Mouse (Mus musculus): ENCODE data around the gene Cmah. TPM values are rescaled to one million over a fixed set of nuclear protein-coding genes. Genes with fewer than 3 reads are reported as not detected.

Cmah gene
- polyA plus RNA-seq, 1 experiment from 2014 or later = 0.30 TPM

DNA sequence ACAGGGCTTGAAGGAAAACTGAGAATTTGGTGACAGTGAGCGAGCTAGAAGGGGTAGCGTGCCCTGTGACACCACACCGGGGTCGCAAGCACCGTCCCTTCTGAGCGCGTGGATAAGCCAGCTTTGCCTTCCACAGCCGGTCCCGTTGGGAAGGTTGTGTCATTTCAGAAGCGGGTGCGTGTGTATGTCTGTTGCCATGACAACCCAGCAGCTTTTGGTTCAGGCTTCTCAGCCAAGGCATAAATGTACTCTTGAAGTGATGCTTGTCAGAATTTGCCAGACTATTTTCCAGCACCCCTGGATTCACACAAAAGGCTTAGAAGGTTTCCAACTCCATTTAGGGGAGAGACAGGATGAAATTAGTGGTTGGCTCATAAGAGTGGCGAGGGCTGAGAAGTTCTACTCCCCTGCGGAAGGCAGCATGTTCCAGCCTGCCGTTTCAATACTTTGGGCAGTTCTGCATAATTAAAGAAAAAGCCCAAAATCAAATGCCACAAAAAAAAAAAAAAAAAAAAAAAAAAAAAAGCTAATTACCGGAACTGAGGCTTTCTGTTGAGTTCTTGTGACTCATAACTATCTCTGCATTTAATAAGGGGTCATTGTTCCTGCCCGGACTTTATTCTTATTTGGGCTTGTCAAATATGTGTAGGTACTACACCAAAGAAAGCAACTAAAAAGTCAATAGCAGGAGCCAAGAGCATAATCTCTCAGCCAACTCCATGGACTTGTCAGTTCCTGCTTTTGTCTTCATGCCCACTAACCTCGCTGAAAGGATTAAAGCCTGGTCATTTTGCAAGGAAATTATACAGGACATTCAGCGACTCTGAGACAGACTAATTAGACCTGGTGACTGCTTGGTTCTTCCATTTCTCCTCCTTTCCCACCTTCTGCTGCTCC, 194.5 kb downstream of the Cmah start:
- Histone ChIP-seq H3K27me3 (ENCODE audit: control insufficient read depth, insufficient read depth, low read length) (no peaks in the 10 kb centered on the region), H3K36me3 (ENCODE audit: control insufficient read depth, insufficient read depth, low read length) (no peaks in the 10 kb centered on the region), H3K27ac (replicated peaks in 1 of 2; ENCODE audit: control insufficient read depth in 1 of 2, insufficient read depth in 1 of 2, low read depth in 2 of 2, low read length in 2 of 2) (peak overlapping the region in 1 of 2 experiments; percentile 42; a peak in 1 of 4 replicates), H3K4me3 (ENCODE audit: control insufficient read depth in 1 of 2, insufficient read depth in 1 of 2, low read depth in 1 of 2, low read length in 2 of 2) (no peak overlapping the region), H3K4me2 (ENCODE audit: low read length) (no peak overlapping the region), H3K9ac (ENCODE audit: low read length) (no peak overlapping the region), H3K4me1 (ENCODE audit: control insufficient read depth in 2 of 2, insufficient read depth in 2 of 2, low read length in 2 of 2) (peaks cover 16 to 27% of the 10 kb centered on the region in 2 experiments), H3K9me3 (ENCODE audit: control insufficient read depth, low read length) (no peaks in the 10 kb centered on the region)
- ATAC-seq (ENCODE audit: insufficient number of reproducible peaks, insufficient read depth, low FRiP score, low read depth) = no peak
- 68% methylated on average over 18 of the region's 18 CpGs for WGBS

- no peaks in the 10 kb centered on the region for H3K9me3 ChIP-seq (ENCODE audit: control insufficient read depth, low read length)
- H3K27me3 ChIP-seq (ENCODE audit: control insufficient read depth, insufficient read depth, low read length) = no peaks in the 10 kb centered on the region
- no peak overlapping the region for H3K4me2 ChIP-seq (ENCODE audit: low read length)
- no peaks in the 10 kb centered on the region for H3K36me3 ChIP-seq (ENCODE audit: control insufficient read depth, insufficient read depth, low read length)
- ATAC-seq (ENCODE audit: insufficient number of reproducible peaks, insufficient read depth, low FRiP score, low read depth) = no peak
- WGBS = 83% methylated on average over 7 of the region's 7 CpGs
- no peak overlapping the region for H3K4me3 ChIP-seq (ENCODE audit: control insufficient read depth in 1 of 2, insufficient read depth in 1 of 2, low read depth in 1 of 2, low read length in 2 of 2)
- H3K27ac ChIP-seq (replicated peaks in 1 of 2; ENCODE audit: control insufficient read depth in 1 of 2, insufficient read depth in 1 of 2, low read depth in 2 of 2, low read length in 2 of 2) = no peak overlapping the region
- H3K9ac ChIP-seq (ENCODE audit: low read length) = no peak overlapping the region
- H3K4me1 ChIP-seq (ENCODE audit: control insufficient read depth in 2 of 2, insufficient read depth in 2 of 2, low read length in 2 of 2) = peaks cover 20 to 30% of the 10 kb centered on the region in 2 experiments
Measured at GRCm38 (mm10) chr13:24522343-24522837, 195.2 kb downstream of the Cmah start.

GRCm38 (mm10) chr13:24523587-24524221, 196.5 kb downstream of the Cmah start:
- H3K4me3 ChIP-seq (ENCODE audit: control insufficient read depth in 1 of 2, insufficient read depth in 1 of 2, low read depth in 1 of 2, low read length in 2 of 2) = no peak overlapping the region
- no peaks in the 10 kb centered on the region for H3K9me3 ChIP-seq (ENCODE audit: control insufficient read depth, low read length)
- H3K36me3 ChIP-seq (ENCODE audit: control insufficient read depth, insufficient read depth, low read length) = no peaks in the 10 kb centered on the region
- H3K4me2 ChIP-seq (ENCODE audit: low read length) = no peak overlapping the region
- peaks cover 20 to 30% of the 10 kb centered on the region in 2 experiments for H3K4me1 ChIP-seq (ENCODE audit: control insufficient read depth in 2 of 2, insufficient read depth in 2 of 2, low read length in 2 of 2)
- no peak for ATAC-seq (ENCODE audit: insufficient number of reproducible peaks, insufficient read depth, low FRiP score, low read depth)
- WGBS = 82% methylated on average over 4 of the region's 4 CpGs
- no peak overlapping the region for H3K27ac ChIP-seq (replicated peaks in 1 of 2; ENCODE audit: control insufficient read depth in 1 of 2, insufficient read depth in 1 of 2, low read depth in 2 of 2, low read length in 2 of 2)
- H3K9ac ChIP-seq (ENCODE audit: low read length) = no peak overlapping the region
- H3K27me3 ChIP-seq (ENCODE audit: control insufficient read depth, insufficient read depth, low read length) = no peaks in the 10 kb centered on the region

DNA sequence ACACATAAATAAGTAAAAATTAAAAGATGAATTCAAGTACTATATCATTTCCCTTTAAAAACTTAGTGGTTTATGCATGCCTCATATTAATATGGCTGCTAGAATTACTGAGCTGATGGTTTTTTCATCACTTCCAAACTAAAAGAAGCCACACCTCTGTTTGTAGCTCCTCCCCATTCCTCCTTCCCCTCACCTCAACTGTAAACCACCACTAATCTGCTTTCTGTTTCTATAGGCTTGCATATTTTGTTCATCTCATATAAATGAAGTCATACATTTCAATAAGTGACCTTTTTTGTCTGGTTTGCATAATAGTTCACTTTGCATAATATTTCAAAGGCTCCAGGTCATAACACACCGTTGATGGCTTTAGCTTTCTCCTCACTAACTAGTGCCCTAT, 197.3 kb downstream of the Cmah start:
- Histone ChIP-seq H3K4me2 (ENCODE audit: low read length) (no peak overlapping the region), H3K9me3 (ENCODE audit: control insufficient read depth, low read length) (no peaks in the 10 kb centered on the region), H3K36me3 (ENCODE audit: control insufficient read depth, insufficient read depth, low read length) (no peaks in the 10 kb centered on the region), H3K4me1 (ENCODE audit: control insufficient read depth in 2 of 2, insufficient read depth in 2 of 2, low read length in 2 of 2) (peaks cover 17 to 25% of the 10 kb centered on the region in 2 experiments), H3K27me3 (ENCODE audit: control insufficient read depth, insufficient read depth, low read length) (no peaks in the 10 kb centered on the region), H3K4me3 (ENCODE audit: control insufficient read depth in 1 of 2, insufficient read depth in 1 of 2, low read depth in 1 of 2, low read length in 2 of 2) (no peak overlapping the region), H3K9ac (ENCODE audit: low read length) (no peak overlapping the region), H3K27ac (replicated peaks in 1 of 2; ENCODE audit: control insufficient read depth in 1 of 2, insufficient read depth in 1 of 2, low read depth in 2 of 2, low read length in 2 of 2) (no peak overlapping the region)
- no peak for ATAC-seq (ENCODE audit: insufficient number of reproducible peaks, insufficient read depth, low FRiP score, low read depth)
- 62% methylated on average over 1 of the region's 1 CpGs for WGBS

GRCm38 (mm10) chr13:24525551-24525950, 198.3 kb downstream of the Cmah start:
- Histone ChIP-seq H3K4me3 (ENCODE audit: control insufficient read depth in 1 of 2, insufficient read depth in 1 of 2, low read depth in 1 of 2, low read length in 2 of 2) (no peak overlapping the region), H3K4me1 (ENCODE audit: control insufficient read depth in 2 of 2, insufficient read depth in 2 of 2, low read length in 2 of 2) (peaks cover 11 to 20% of the 10 kb centered on the region in 2 experiments), H3K27me3 (ENCODE audit: control insufficient read depth, insufficient read depth, low read length) (no peaks in the 10 kb centered on the region), H3K9me3 (ENCODE audit: control insufficient read depth, low read length) (no peaks in the 10 kb centered on the region), H3K4me2 (ENCODE audit: low read length) (no peak overlapping the region), H3K9ac (ENCODE audit: low read length) (no peak overlapping the region), H3K27ac (replicated peaks in 1 of 2; ENCODE audit: control insufficient read depth in 1 of 2, insufficient read depth in 1 of 2, low read depth in 2 of 2, low read length in 2 of 2) (no peak overlapping the region), H3K36me3 (ENCODE audit: control insufficient read depth, insufficient read depth, low read length) (no peaks in the 10 kb centered on the region)
- 44% methylated on average over 3 of the region's 3 CpGs for WGBS
- ATAC-seq (ENCODE audit: insufficient number of reproducible peaks, insufficient read depth, low FRiP score, low read depth) = no peak

DNA sequence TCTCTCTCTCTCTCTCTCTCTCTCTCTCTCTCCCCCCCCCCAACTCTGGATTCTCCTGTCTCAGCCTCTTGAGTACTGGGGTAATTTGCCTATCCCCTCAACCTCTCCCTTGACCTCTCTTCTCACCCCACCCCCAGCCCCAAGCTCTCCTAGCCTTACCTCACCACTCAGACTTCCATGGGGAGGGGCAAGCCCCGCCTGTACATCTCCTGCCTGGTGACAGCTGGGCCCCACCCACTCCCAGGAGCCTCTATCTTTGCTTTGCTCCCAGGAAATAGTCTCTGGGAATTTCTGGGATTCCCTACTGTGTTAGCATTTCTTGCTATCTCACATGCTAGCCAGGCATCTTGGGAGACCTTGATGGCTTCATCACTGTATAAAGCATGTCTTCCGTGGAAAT, 199.7 kb downstream of the Cmah start:
- peaks cover 9 to 12% of the 10 kb centered on the region in 2 experiments for H3K4me1 ChIP-seq (ENCODE audit: control insufficient read depth in 2 of 2, insufficient read depth in 2 of 2, low read length in 2 of 2)
- no peak overlapping the region for H3K27ac ChIP-seq (replicated peaks in 1 of 2; ENCODE audit: control insufficient read depth in 1 of 2, insufficient read depth in 1 of 2, low read depth in 2 of 2, low read length in 2 of 2)
- H3K4me3 ChIP-seq (ENCODE audit: control insufficient read depth in 1 of 2, insufficient read depth in 1 of 2, low read depth in 1 of 2, low read length in 2 of 2) = no peak overlapping the region
- H3K9ac ChIP-seq (ENCODE audit: low read length) = no peak overlapping the region
- H3K27me3 ChIP-seq (ENCODE audit: control insufficient read depth, insufficient read depth, low read length) = no peaks in the 10 kb centered on the region
- H3K9me3 ChIP-seq (ENCODE audit: control insufficient read depth, low read length) = no peaks in the 10 kb centered on the region
- H3K4me2 ChIP-seq (ENCODE audit: low read length) = no peak overlapping the region
- no peak for ATAC-seq (ENCODE audit: insufficient number of reproducible peaks, insufficient read depth, low FRiP score, low read depth)
- WGBS = 56% methylated on average over 2 of the region's 2 CpGs
- no peaks in the 10 kb centered on the region for H3K36me3 ChIP-seq (ENCODE audit: control insufficient read depth, insufficient read depth, low read length)

Data from heart, embryonic 14.5 days (tissue).